Mouse (Mus musculus) layer of hippocampus, postnatal 10 days (tissue): Measurements from ENCODE around the gene Acvr1. TPM values are rescaled to one million over a fixed set of nuclear protein-coding genes. Genes with fewer than 3 reads are reported as not detected.
A peak's percentile ranks its signal among the peaks of the same experiment; 100 is the strongest.

Experiments
- DNase-seq, 2 experiments: peaks; one replicate each; pipeline ENCODE4 v3.0.0; 2021; ENCODE audit warnings: low spot score in 2 of 2
- long read RNA-seq: library from polyadenylated mRNA; stranded (forward); transcript quantifications from one replicate; pipeline ENCODE4 v2.0.0, GENCODE M21; 2023
- total RNA-seq, 2 experiments: library from RNA; stranded (reverse); gene quantifications; 2 replicates each; pipeline ENCODE4 v1.2.3; 2021

Acvr1 gene
- total RNA-seq = 10 to 100 TPM; 50.1 to 52.9 TPM
- long read RNA-seq, transcript Acvr1-204 (12 exons, 3,050 nt) = major isoform, 12 of 25 reads
- long read RNA-seq, transcript Acvr1-201 (11 exons, 2,394 nt) = minor isoform, 7 of 25 reads
- long read RNA-seq, partial matches to known transcripts = 4 of 25 reads
- long read RNA-seq, other reads (novel, unspliced or antisense) = 2 of 25 reads

DNA sequence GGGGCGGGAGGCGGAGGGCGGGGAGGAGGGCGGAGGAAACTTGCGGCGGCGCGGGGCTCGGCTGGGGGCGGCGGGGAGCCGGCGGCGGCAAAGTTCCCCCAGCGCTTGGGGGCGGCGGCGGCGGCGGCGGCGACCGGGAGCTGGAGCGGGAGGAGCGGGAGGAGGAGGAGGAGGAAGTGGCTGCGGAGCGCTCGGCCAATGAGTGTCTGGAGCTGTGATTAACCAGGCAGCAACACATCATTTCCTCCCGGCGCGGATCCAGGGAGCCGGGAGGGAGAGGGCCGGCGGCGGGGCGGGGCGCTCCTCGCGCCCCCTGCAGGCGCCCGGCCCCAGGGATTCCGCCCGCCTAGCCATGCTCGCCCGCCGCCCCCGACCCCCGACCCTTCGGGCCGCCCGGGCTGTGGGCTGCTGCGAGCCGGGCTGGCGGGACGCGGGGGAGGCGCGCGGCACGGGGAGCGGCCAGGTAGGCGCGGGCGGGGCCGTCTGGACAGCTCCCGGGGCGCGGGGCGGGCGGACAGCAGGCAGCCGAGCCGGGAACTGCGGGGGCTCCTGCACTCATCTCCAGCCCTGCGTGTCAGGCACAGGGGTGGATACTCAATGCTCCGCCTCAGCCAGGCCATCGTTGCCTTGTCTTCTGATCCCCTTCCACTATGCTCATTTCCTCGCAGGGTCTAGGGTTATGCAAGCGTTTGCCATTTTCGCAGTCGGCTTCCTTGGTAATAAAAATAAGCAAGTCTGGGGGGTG, at the start of gene Acvr1, which contains the start of gene Upp2:
TSS of gene Acvr1 (minus strand) at position 92 of the 745 bp plus-strand sequence.
TSS of gene Upp2 (plus strand) at position 233 of the 745 bp plus-strand sequence.
- peak; percentile 84 to 91 for DNase-seq

DNA sequence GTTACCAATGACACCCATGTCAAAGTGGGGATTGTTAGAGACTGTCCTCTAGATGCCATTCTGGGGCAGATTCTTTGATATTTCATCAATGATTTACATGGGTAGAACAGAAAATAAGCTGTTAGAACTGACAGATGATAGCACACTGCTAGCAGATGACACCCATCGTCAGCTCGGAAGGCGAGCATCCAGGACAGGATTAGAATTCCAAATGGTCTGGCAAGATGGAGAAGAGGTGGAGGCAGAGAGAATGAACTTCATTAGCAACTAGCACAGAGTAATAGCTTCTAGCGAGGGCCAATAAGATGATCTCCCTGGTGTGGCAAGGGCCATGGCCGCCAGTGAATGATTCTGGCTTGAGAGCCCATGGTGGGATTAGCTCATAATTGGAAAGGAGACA, 48.8 kb upstream of the Acvr1 start:
- DNase-seq = peak; percentile 55 to 56

DNA sequence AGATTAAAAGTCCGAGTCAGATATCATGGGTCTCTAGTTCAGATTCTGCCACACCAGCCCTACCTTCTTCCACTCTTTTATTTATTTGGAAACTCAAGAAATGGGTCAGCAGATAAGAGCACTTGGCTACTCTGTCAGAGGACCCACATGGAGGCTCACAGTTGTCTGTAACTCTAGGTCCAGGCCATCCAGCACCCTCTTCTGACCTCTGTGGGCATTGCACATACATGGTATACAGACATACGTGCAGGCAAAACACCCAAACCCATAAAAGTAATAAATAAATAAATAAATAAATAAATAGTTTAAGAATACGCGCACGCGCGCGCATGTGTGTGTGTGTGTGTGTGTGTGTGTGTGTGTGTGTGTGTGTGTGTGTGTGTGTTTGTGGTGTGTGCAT, 47.9 kb upstream of the Acvr1 start:
- DNase-seq = no peak

DNA sequence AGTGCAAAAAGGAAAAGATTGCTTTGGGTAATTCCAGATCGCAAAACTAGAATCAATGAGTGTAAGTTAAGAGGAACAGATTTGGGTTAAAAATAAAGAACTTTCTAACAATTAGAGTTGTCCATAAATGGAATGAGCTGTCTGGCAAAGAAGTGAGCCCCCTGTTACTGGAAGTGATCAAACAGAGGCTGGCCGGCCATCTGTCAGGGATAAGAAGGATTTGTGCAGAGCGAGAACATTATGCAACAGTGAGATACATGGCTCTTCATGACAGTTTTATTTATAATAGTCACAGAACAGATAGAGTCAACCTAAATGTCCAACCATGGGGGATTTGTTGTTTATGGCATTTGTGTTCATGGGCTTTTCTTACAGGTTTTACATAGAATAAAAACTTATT, 46.8 kb upstream of the Acvr1 start:
- peak; percentile 41 to 44 for DNase-seq

DNA sequence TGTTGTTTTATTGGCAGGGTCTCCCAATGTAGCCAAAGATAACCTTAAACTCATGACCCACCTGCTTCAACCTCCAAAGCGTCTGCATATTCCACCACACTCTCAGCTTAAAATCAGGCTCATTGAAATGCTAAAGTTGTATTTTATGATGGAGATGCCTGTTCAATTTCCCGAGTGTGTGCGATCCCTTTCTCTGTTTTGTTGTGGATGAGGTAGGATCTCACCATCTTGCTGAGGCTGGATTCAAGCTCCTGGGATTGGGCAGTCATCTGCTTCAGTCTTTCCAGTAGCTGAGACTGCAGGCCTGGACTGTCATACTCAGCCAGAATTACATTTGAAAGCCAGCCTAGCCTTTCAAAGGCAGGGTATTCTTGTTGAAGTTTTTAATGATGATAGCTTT, 37.8 kb upstream of the Acvr1 start:
- no peak for DNase-seq

DNA sequence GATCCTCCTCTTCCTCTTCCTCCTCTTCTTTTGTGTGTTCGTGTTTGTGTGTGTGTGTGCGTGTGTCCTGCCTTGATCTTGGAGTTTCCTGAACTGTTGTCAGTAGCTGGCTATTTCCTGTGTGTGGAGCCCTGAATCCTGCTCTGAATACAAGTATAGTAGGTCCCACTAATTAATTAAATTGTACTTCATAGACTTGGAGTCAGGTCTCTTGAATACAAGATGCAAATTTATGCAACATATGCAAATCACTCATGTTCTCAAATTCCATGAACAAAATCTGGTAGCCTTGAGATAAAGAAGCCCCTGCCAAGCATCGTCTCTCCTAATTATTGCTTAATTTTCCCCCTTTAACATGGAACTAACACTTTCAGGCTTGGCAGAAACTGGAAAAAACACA, 36.4 kb upstream of the Acvr1 start:
- DNase-seq = no peak

DNA sequence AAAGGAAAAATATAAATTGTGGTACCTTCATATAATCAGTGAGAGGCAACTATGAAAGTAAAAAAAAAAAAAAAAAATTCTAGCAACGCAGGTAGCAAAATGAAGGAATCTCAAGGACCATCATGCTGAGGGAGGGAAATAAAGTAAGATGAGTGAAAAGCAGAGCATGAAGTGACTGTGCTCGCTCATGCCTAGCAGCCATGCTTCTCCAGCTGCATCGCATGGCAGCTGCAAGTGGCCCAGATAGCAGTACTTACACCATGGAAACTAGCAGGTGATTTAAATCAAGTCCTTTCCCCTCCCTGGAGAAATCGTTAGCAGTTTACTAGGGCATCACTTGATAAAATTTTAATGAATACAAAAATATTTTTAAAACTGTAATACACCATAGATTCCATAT, 34.4 kb upstream of the Acvr1 start:
- no peak for DNase-seq

DNA sequence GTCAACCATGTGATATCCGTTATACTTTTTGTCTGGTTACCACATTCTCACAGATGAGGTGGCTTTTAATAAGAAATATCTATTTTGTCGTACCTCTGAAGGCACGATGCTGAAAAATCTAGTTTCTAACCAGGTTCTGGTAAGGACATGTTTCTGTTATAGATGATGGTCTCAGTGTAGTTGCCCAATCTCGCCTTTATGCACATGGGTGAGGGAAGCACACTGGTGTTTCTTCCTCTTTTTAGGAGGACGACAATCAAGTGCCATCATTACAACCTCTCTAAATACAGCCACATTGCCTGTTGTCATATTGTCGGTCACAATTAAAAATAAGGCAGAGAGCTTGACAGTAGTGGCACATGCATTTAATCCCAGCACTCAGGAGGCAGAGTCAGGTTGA, 32.7 kb upstream of the Acvr1 start:
- no peak for DNase-seq

DNA sequence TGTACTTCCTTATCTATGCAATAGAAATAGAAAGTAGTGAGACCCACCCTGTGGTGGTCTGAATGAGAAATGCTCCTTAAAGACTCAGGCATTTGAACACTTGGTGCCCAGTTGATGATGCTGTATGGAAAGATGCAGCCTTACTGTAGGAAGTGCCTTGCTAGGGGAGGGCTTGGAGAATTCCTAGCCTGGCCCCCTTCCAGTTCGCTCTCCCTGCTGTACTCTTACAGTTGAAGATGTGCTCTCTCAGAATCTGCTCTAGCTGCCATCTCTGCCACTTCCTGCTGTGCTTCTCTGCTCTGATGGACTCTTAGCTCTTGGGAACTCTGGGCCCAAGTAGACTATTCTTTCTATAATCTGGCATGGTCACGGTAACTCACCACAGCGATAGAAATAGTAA, 30.6 kb upstream of the Acvr1 start:
- no peak for DNase-seq

DNA sequence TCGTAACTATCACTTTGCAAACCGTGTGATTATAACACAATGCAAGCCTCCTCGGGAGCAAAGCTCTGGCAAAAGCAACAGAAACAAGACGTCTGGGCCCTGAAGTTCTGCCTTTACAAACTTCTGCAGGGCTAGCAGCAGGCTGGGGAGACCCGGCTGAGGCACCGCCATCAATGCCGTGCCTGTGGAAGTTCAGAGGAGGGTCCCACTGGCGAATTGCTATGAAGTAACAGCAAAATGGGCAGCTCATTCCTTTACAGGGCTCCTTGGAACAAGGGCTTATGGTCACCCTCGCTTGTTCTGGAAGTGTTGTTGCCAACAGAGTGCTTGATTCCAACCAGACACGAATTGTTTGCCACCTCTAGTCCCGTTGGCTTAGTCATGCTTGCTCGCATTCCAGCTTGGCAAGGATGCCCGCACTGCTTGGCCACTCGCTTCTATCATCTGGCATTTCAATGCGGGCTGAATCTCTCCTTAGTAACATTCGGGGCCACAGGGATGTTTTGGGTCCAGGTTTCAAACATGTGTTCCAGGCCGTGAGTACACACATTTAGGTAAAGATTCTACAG, 29.9 kb upstream of the Acvr1 start:
- DNase-seq = peak; percentile 68 to 69

DNA sequence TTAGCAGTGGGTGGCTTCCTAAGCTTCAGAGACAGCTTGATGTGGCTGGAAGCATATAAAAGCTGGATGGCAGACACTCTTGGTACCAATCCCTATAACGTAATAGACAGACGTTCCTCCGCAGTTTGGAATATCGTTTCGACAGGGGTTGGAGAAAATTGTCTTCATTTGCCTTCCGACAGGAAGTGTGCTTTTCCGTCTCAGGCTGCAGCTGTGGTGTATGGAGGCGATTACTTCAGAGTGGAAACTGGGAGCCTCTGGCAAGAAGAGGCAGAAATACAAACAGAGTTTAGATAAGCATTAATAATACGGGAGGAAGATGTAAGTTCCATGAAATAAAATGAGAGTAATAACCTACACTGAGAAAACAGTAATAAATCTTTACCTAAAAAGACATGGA, 28.4 kb upstream of the Acvr1 start:
- DNase-seq = no peak

DNA sequence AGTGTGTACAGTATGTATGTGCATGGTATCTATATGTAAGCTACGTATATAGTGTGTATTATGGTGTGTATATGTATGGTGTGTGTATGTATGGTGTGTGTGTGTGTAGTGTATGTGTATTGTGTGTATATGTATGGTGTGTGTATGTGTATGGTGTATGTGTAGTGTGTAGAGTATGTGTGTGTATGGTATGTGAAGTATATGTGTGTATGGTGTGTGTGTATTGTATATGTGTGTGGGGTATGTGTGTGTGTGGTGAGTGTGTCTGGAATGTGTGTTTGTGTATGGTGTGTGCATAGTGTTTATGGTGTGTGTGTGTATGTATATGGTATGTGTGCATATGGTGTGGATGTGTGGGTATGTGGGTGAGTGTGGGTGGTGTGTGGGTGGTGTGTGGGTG, 23.1 kb upstream of the Acvr1 start:
- DNase-seq = no peak

DNA sequence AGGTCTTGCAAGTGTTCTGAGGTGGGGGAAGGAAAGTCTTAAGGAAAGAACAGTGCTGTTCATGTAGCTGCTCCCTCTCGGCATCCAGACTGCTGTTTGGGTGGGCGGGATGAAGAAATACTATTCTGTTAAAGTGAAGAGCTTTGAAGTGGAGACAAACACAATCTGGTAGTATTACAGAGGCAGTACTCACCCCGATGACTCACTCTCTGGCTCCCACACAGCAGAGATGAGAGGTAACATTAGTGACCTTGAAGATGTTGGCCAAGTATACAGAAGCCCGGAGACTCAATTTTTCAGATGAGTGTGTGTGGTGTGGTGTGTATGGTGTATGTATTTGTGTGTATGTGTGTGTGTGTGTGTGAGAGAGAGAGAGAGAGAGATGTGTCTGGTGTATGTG, 22.7 kb upstream of the Acvr1 start:
- no peak for DNase-seq

DNA sequence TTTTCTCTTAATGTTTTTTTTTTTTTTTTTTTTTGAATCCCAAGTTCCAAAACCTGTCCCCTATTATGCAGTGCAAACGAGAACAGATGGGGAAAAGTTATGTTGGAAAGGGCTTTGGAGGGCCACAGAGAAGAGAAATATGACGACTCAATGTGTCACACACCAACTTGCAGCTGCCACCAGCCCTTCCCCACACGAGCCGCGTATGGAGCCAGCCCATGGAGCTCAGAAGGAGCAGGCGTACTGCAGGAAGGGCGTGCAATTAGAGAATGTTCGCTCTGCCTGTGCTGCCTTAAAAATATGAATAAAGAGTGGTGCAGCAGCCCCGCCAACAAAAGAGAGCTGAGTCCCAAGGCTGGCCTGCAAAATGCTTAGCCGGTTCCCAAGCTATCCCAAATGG, 19.4 kb upstream of the Acvr1 start:
- DNase-seq = peak; percentile 61 to 71

DNA sequence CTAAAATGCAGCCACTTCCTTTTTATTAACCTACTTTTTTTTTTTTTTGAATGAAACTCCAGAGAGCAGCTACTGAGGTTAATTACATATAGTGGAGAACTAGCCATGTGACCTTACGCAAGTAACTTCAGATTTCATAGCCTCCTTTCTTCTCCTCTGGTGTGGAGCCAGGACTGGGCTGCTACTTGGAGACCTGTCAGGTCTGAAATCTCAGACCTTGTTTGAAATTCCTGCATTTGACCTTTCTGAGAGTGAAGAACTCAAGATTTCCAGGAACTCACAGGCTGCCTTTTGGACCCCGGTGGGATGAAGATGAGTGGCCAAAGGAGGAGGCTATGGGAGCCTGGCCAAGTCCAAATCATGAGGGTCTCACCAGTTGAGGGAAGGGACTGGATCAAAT, 7.2 kb upstream of the Acvr1 start:
- no peak for DNase-seq

DNA sequence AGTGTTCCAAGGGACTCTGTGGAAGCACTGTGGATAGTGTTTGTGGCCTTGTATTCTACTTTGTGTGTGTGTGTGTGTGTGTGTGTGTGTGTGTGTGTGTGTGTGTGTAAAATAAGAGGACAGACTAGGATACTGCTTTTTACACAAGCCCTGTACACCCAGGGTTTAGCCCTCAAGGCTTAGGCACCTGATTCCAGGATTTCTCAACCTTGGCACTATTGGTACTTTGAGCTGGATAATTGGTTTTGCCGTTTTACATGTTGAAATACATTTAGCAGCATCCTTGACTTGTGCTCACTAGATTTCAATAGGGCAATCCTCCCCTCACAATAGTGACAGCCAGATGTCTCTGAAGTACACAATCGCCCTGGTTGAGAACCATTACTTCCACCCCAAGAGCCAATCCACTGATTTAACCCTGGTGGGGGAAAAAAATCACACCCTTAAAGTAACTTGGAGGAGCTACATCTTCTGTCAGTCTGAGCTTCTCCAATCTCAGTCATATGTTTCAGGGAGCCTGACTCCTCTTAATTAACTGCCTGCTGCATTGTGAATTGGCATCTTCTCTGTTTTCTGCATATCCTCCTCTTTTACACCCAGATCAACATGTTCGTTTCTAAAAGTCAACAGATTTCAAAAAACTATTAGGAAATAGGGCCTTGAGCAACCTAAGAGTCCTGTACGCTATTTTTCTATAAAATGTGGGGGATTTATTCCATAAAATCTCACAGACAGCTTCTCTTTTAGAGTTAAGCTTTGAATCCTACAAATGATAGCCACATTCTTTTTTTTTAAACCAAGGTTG, 2.1 kb upstream of the Acvr1 start:
- no peak for DNase-seq

DNA sequence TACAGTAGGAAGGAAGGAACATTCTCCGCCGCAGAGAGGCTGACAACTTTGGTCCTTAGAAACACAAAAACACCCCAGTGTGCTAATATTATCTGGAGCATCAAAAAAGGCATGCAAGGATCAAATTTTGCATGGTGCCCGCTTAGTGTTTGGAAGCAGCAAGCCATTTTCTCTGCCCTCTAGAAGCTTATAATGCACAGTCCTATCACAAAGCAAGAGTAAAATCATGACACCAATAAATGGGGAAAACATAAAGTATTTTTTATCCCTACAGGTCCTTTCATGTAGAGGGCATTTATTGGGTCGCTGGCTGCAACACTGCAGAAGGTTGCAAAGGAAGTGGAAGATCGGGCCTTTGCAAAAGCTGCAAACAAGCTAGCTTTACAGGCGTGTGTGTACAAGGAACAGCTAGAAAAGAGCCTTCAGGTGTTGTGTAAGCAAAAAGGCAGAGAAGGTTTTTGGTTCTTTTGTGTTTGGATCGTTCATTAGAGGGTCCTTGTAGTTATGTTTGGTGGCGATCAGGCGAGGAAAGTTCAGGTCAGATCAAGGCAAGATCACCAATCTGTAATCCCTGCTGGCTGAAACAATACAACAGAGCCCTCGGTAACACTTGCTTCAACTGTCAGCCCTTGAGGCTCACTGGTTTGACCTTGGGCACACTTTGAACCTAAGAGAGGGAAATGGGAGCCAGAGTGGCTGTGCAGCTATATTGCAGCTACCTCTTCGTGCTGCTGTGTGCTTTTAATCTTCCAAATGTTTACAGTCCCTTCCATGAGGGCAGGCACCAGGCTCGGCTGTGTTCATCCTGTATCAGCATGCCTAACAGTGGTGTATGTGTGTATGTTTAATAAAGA, 1.1 kb upstream of the Acvr1 start:
- peak in 1 of 2 experiments; percentile 39 for DNase-seq

DNA sequence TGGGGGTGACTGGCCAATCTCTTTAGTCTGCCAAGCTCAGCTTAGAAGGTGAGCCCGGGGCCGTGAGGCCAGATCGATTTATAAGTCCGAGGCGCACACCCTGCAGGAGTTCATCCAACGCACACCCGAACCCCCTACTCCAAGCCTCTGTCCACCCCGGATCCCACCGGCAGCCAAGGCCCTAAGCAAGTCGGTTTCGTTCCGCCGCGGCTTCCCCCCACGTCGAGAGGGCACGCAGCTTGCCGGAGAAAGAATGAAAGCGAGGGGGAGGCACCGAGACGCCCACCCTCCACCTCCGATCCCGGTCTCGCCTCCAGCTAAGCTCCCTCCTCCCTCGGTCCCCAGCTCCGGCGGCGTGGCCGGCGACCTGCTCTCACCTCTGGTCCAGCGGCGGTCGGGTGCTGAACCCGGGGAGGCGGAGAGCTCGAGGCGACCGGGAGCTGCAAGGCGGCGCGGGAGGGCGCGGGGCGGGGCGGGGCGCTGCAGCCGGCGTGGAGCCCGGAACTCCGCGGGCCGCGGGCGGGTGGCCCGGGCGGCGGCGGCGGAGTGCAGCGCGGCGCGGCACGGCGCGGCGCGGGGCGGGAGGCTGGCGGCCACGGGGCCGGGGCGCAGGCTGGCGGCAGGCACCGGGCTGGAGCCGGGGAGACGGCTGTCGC, 419 bp downstream of the Acvr1 start:
- DNase-seq = peak; percentile 62 to 73

DNA sequence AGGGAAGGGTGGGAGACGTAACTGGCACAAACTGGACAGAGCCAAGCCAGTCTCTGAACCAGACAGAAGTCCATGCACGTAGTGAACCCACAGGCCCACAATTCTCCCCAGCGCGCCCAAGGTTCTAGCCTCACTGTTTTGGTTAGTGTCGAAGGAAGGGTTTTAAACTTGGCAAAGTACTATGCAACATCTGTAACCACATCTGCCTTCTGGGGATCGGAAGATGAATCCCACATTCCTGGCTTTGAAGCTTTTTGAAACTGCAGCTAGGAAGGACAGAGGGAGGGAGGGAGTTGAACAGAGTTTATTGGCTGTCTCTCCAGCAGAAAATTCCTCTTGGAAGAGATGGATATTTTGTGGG, 928 bp downstream of the Acvr1 start:
- DNase-seq = peak in 1 of 2 experiments; percentile 42

DNA sequence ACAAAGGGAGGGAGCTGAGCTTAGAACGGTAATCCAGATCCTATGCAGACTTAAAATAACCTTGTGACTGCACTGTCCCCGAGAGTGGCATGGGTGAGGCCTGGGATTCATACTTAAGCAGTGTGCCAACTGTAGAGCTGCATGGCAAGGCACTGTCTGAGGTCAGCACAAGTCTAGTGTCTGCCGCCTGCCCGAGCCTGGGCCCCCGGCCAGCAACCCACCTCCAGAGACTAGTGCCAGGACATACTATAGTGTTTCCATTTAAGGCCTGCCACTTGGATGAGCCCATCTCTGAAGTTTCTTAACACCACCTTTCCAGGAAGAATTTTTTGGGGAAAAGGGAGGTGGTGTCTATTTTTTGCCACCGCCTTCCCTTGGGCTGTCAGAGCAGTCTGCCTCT, 1.7 kb downstream of the Acvr1 start:
- DNase-seq = peak in 1 of 2 experiments; percentile 35
